Mouse (Mus musculus): ENCODE measurements around the gene Lefty2. TPM values are rescaled to one million over a fixed set of nuclear protein-coding genes. Genes with fewer than 3 reads are reported as not detected.

The Lefty2 gene
- polyA plus RNA-seq, 1 experiment from 2014 or later = 0.13 TPM

DNA sequence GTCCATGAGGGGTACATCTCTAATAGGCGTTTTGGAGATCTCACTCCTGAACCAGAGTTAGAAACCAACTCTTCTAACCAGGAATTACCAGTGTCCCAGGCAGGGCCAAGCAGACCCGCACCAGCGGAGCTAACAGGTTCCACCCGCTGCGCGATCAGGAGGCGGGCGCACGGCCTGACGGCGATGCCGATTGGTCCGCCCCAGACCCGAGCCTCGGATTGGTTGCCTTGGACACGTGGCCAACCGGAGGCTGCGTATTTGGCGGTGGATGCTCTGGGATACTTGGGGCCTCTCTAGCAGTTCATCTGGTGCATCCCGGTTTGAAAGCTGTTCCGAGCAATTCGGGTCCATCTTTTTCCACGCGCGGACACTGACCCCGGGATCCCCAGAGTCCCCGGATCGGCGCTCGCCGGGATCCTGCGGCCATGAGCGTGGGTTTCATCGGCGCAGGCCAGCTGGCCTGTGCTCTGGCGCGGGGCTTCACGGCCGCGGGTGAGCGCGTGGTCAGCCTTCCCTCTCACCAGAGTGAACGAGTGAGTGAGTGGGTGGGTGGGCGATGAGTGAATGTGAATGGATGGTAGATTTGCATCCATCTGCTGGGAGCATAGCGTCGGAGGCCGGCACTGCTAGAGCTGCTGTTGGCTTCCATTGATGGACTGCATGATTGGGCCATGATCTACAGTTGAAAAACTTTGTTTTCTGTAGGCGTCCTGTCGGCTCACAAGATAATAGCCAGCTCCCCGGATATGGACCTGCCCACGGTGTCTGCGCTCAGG lies 11.3 kb downstream of the Lefty2 start, which contains the start of gene Pycr2:
Gene Pycr2, plus strand, starts transcription at position 255 of the 776 bp plus-strand sequence.
- no peaks in the 10 kb centered on the region for H3K9me3 ChIP-seq
- no peaks in the 10 kb centered on the region for H3K27me3 ChIP-seq (ENCODE audit: insufficient read depth, poor library complexity, severe bottlenecking)
- H3K27ac ChIP-seq = peak within 1 kb of the TSS; percentile 94
- WGBS = under 1% methylated on average over 52 of the region's 52 CpGs
- H3K4me3 ChIP-seq = peak within 1 kb of the TSS; percentile 94
- peak; percentile 97 for DNase-seq (ENCODE audit: low spot score)
- peaks cover 38% of the 10 kb centered on the region for H3K36me3 ChIP-seq
- peaks cover 30% of the 10 kb centered on the region for H3K4me1 ChIP-seq (replicated peaks)

GRCm38 (mm10) chr1:180904815-180905080 lies 11.8 kb downstream of the Lefty2 start:
- Histone ChIP-seq H3K9me3 (no peaks in the 10 kb centered on the region), H3K4me1 (replicated peaks) (peaks cover 30% of the 10 kb centered on the region), H3K27ac (peak overlapping the region; percentile 94), H3K27me3 (ENCODE audit: insufficient read depth, poor library complexity, severe bottlenecking) (no peaks in the 10 kb centered on the region), H3K4me3 (peak overlapping the region; percentile 94), H3K36me3 (peaks cover 40% of the 10 kb centered on the region)
- WGBS = 4% methylated on average over 5 of the region's 5 CpGs
- DNase-seq (ENCODE audit: low spot score) = no peak

GRCm38 (mm10) chr1:180905307-180905706 lies 12.4 kb downstream of the Lefty2 start:
- H3K4me1 ChIP-seq (replicated peaks) = peaks cover 30% of the 10 kb centered on the region
- 67% methylated on average over 6 of the region's 6 CpGs for WGBS
- no peaks in the 10 kb centered on the region for H3K9me3 ChIP-seq
- peak overlapping the region; percentile 94 for H3K4me3 ChIP-seq
- peaks cover 40% of the 10 kb centered on the region for H3K36me3 ChIP-seq
- H3K27ac ChIP-seq = peak overlapping the region; percentile 50
- H3K27me3 ChIP-seq (ENCODE audit: insufficient read depth, poor library complexity, severe bottlenecking) = no peaks in the 10 kb centered on the region
- DNase-seq (ENCODE audit: low spot score) = no peak

DNA sequence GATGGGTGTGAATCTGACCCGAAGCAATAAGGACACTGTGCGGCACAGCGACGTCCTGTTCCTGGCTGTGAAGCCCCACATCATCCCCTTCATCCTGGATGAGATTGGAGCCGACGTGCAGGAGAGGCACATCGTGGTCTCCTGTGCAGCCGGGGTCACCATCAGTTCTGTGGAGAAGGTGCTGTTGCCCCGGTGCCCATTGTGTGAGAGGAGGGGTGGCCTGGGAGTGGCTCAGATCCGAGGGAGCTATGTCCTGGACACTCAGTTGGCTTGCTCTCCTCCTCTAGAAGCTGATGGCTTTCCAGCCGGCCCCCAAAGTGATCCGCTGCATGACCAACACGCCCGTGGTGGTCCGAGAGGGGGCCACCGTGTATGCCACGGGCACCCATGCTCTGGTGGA lies 13.0 kb downstream of the Lefty2 start:
- Histone ChIP-seq H3K4me1 (replicated peaks) (peaks cover 30% of the 10 kb centered on the region), H3K4me3 (peak overlapping the region; percentile 94), H3K27ac (peak overlapping the region; percentile 50; the same call in 1 of the 2 replicates), H3K9me3 (no peaks in the 10 kb centered on the region), H3K27me3 (ENCODE audit: insufficient read depth, poor library complexity, severe bottlenecking) (no peaks in the 10 kb centered on the region), H3K36me3 (peaks cover 40% of the 10 kb centered on the region)
- 92% methylated on average over 17 of the region's 17 CpGs for WGBS
- DNase-seq (ENCODE audit: low spot score) = no peak

DNA sequence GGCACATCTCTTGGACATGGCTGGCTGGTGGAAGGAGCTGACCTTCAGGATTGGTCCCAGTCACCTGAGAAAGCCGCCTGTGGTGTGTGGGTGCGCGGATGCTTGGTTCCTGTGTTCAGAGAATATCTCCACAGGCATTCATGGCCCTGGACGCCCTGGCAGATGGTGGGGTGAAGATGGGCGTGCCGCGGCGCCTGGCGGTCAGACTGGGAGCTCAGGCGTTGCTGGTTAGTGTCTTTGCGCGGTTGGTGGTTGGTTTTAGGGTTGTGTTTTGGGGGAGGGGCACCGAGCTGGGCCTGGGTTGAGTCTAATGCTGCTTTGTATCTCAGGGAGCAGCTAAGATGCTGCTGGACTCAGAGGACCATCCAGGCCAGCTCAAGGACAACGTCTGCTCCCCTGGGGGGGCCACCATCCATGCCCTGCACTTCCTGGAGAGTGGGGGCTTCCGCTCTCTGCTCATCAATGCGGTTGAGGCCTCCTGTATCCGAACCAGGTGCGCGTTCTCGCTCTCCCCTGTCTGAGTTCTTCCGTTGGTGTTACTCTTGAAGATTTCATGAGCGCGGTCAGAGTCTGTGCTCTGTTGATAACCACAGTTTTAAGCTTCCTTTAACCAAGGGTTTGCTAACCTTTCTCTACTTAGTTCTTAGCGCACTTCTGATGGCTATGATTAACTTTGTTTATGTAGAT lies 13.7 kb downstream of the Lefty2 start:
- no peak for DNase-seq (ENCODE audit: low spot score)

DNA sequence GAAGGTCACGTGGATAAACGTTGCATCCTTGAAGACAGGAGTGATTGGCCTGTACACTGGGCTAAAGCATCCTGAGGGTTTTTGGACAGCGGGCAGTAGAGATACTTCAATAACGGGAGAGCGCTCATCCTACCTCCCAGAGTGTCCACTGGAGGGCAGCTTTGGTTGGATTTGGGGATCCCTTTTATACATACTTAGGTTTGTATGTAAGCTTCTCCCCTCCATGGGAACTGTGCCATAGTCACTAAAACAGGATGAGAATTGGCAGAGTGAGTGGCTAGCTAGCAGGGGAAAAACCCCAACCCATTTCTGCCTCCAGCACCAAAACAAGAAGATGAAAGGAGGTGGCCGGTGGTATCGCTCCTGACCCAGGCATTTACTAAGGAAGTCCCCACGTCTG lies 18.2 kb downstream of the Lefty2 start:
- WGBS = 51% methylated on average over 8 of the region's 8 CpGs
- Histone ChIP-seq H3K36me3 (peaks cover 33% of the 10 kb centered on the region), H3K27ac (no peak overlapping the region), H3K9me3 (no peaks in the 10 kb centered on the region), H3K27me3 (ENCODE audit: insufficient read depth, poor library complexity, severe bottlenecking) (no peaks in the 10 kb centered on the region; the same call in 1 of the 2 replicates), H3K4me3 (no peak overlapping the region), H3K4me1 (replicated peaks) (peaks cover 9% of the 10 kb centered on the region)
- DNase-seq (ENCODE audit: low spot score) = no peak

More for the DNA sequence above, 13.7 kb downstream of the Lefty2 start:
- Histone ChIP-seq H3K9me3 (no peaks in the 10 kb centered on the region), H3K4me1 (replicated peaks) (peaks cover 34% of the 10 kb centered on the region), H3K4me3 (0 out of 2 replicates have a peak overlapping the region, but pooled peaks have one; percentile 94), H3K27me3 (ENCODE audit: insufficient read depth, poor library complexity, severe bottlenecking) (no peaks in the 10 kb centered on the region; the same call in 1 of the 2 replicates), H3K36me3 (peaks cover 40% of the 10 kb centered on the region), H3K27ac (no peak overlapping the region)
- WGBS = 90% methylated on average over 24 of the region's 24 CpGs

DNA sequence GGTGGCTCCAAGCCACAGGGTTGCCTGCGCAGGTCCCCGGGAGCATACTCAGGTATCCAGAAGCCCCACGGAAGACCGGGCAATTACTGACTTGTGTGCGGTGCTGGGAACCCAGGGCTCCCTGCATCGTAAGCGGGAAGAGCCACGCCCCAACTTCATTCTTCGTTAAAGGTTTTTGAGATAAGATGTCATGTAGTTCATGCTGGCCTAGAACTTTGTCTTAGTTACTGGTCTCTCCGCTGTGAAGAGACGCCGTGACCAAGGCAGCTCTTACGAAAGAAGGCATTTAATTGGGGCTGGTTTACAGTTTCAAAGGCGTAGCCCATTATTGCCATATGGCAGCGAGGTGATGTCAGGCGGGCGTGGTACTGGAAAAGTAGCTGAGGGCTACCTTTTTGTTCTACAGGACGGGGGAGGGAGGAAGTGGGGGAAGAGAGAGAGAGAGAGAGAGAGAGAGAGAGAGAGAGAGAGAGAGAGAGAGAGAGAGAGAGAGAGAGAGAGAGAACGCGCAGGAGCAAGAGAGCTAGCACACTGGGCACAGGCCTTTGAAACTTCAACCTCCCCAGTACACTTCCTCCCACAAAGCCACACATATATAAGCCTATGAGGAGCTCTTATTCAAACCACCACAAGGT lies 18.9 kb downstream of the Lefty2 start:
- H3K27me3 ChIP-seq (ENCODE audit: insufficient read depth, poor library complexity, severe bottlenecking) = no peaks in the 10 kb centered on the region; the same call in 1 of the 2 replicates
- peaks cover 27% of the 10 kb centered on the region for H3K36me3 ChIP-seq
- H3K27ac ChIP-seq = no peak overlapping the region
- H3K4me1 ChIP-seq (replicated peaks) = 0 out of 2 replicates have a peak, but pooled peaks cover 7% of the 10 kb centered on the region
- 65% methylated on average over 20 of the region's 20 CpGs for WGBS
- no peak for DNase-seq (ENCODE audit: low spot score)
- no peaks in the 10 kb centered on the region for H3K9me3 ChIP-seq
- no peak overlapping the region for H3K4me3 ChIP-seq

DNA sequence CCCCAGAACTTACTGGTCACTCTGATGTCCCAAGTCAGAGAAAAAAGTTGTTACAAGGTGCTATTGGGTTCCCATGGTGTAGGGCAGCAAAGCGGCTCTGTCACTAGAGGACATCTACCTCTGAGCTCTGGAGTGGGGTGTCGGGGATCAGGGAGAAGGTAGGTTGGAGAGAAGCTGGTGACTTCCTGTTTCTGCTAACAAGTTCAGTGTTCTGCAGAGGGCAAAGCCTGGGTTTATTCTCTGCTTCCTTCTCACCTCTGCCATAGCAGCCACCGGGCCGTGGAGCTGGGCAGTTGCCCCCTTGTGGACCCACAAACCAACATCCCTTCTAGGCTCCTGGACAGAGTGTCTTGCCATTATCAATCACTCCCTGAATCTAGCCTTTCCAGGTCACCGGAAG lies 19.9 kb downstream of the Lefty2 start:
- 88% methylated on average over 5 of the region's 5 CpGs for WGBS
- Histone ChIP-seq H3K4me1 (replicated peaks) (0 out of 2 replicates have a peak, but pooled peaks cover 7% of the 10 kb centered on the region), H3K36me3 (peaks cover 16% of the 10 kb centered on the region), H3K27ac (no peak overlapping the region), H3K9me3 (no peaks in the 10 kb centered on the region), H3K27me3 (ENCODE audit: insufficient read depth, poor library complexity, severe bottlenecking) (no peaks in the 10 kb centered on the region; the same call in 1 of the 2 replicates), H3K4me3 (no peak overlapping the region)
- no peak for DNase-seq (ENCODE audit: low spot score)

GRCm38 (mm10) chr1:180913797-180914196 lies 20.9 kb downstream of the Lefty2 start:
- Histone ChIP-seq H3K27me3 (ENCODE audit: insufficient read depth, poor library complexity, severe bottlenecking) (no peaks in the 10 kb centered on the region; the same call in 1 of the 2 replicates), H3K9me3 (no peaks in the 10 kb centered on the region), H3K27ac (no peak overlapping the region), H3K4me3 (no peak overlapping the region), H3K36me3 (peaks cover 6% of the 10 kb centered on the region), H3K4me1 (replicated peaks) (0 out of 2 replicates have a peak, but pooled peaks cover 7% of the 10 kb centered on the region)
- DNase-seq (ENCODE audit: low spot score) = no peak
- WGBS = 65% methylated on average over 4 of the region's 4 CpGs

DNA sequence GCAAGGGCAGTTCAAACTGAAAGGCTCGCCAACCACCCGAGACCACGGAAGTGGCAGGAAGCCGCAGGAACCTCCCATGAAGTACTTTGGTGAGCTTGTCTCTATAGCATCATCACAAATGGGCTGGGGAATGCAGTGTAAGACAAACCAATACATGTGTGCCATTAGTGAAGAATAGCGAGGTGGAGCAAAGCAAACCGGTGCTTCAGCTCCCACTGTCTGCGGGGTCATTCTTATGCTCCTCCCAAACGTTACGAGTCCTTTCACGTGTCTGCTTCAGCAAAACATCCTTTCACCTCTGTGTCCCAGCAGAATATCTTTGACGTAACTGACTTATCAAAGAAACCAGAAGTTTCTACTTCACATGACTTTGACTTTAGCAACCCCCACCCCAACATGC lies 23.5 kb downstream of the Lefty2 start:
- no peaks in the 10 kb centered on the region for H3K9me3 ChIP-seq
- no peaks in the 10 kb centered on the region for H3K36me3 ChIP-seq
- WGBS = 94% methylated on average over 11 of the region's 11 CpGs
- no peak overlapping the region for H3K27ac ChIP-seq
- DNase-seq (ENCODE audit: low spot score) = no peak
- no peaks in the 10 kb centered on the region; the same call in 1 of the 2 replicates for H3K27me3 ChIP-seq (ENCODE audit: insufficient read depth, poor library complexity, severe bottlenecking)
- H3K4me3 ChIP-seq = no peak overlapping the region
- H3K4me1 ChIP-seq (replicated peaks) = 0 out of 2 replicates have a peak, but pooled peaks cover 7% of the 10 kb centered on the region

DNA sequence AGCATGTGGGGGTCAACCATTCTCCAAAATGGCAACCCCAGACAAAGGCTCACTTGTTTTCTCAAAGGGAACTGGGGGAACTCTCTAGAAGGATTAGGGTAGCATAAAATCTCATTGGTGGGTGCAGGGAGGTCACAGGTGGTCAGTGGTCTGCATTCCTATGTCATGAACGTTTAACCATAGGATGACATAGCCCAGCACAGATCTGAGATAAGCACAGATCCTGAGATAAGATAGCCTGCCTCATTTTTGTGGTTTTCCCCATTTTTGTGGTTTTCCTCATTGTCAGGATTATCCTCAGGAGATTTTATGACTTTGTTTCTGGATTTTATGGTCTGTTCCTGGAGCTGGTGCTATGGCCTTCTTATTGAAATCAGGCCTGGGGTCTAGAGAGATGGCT lies 24.1 kb downstream of the Lefty2 start:
- Histone ChIP-seq H3K4me3 (no peak overlapping the region), H3K9me3 (no peaks in the 10 kb centered on the region), H3K36me3 (no peaks in the 10 kb centered on the region), H3K4me1 (replicated peaks) (0 out of 2 replicates have a peak, but pooled peaks cover 3% of the 10 kb centered on the region), H3K27ac (no peak overlapping the region), H3K27me3 (ENCODE audit: insufficient read depth, poor library complexity, severe bottlenecking) (no peaks in the 10 kb centered on the region)
- DNase-seq (ENCODE audit: low spot score) = no peak
- WGBS = 51% methylated on average over 1 of the region's 1 CpGs

DNA sequence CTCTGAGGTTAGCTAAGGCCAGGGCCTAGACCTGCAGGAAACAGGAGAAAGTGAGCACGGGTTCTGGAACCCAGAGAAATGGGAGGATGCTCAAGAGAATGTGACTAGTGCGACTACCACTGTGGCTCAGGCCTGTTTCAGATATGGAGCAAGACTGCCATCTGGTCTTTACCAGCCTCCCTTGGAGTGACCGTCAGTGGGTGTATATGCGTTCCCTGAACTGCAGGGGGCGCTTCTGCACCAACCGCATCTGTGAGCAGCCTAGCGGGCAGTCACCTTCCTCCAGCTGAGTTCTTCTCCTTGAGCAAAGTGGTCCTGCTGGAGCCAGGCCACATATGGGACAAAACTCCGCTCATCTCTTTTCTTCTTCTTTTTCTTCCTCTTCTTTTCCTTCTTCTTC lies 26.8 kb downstream of the Lefty2 start:
- H3K9me3 ChIP-seq = no peaks in the 10 kb centered on the region
- no peak overlapping the region for H3K27ac ChIP-seq
- no peak for DNase-seq (ENCODE audit: low spot score)
- H3K4me1 ChIP-seq (replicated peaks) = 0 out of 2 replicates have a peak, but pooled peaks cover 3% of the 10 kb centered on the region
- WGBS = 32% methylated on average over 8 of the region's 8 CpGs
- no peaks in the 10 kb centered on the region for H3K27me3 ChIP-seq (ENCODE audit: insufficient read depth, poor library complexity, severe bottlenecking)
- no peaks in the 10 kb centered on the region for H3K36me3 ChIP-seq
- no peak overlapping the region for H3K4me3 ChIP-seq

Measured in hindbrain, embryonic 10.5 days (tissue).